Mouse (Mus musculus) kidney, embryonic 15.5 days (tissue): Measurements from ENCODE around the gene Gm813. TPM values are rescaled to one million over a fixed set of nuclear protein-coding genes. Genes with fewer than 3 reads are reported as not detected.

ENCODE experiments used
- ATAC-seq: fragments of 200-750 bp; cut with Nextera tagmentation; replicated peaks from 2 replicates; pipeline ENCODE4 v1.8.0; 2017; ENCODE audit warnings: moderate TSS enrichment; ENCODE audit not compliant: low FRiP score
- H3K27ac ChIP-seq: fragments of 300-500 bp; sonication (generic); 2 replicates; pipeline ENCODE4 v1.5.1; 2015; ENCODE audit warnings: mild to moderate bottlenecking, inconsistent platforms
- H3K27me3 ChIP-seq: fragments of 300-500 bp; sonication (generic); 2 replicates; pipeline ENCODE4 v1.6.1; 2015; ENCODE audit warnings: inconsistent platforms
- H3K36me3 ChIP-seq: fragments of 300-500 bp; sonication (generic); 2 replicates; pipeline ENCODE4 v1.6.1; 2015; ENCODE audit warnings: inconsistent platforms
- H3K4me1 ChIP-seq: fragments of 300-500 bp; sonication (generic); 2 replicates; pipeline ENCODE4 v1.6.1; 2015; ENCODE audit warnings: inconsistent platforms
- H3K4me2 ChIP-seq: fragments of 300-500 bp; sonication (generic); 2 replicates; pipeline ENCODE4 v1.6.1; 2015; ENCODE audit warnings: moderate library complexity, mild to moderate bottlenecking, inconsistent platforms
- H3K4me3 ChIP-seq: fragments of 300-500 bp; sonication (generic); replicated peaks from 2 replicates; pipeline ENCODE4 v1.5.1; 2015; ENCODE audit warnings: mild to moderate bottlenecking, inconsistent platforms
- H3K9ac ChIP-seq: fragments of 300-500 bp; sonication (generic); 2 replicates; pipeline ENCODE4 v1.6.1; 2015; ENCODE audit warnings: mild to moderate bottlenecking, inconsistent platforms
- H3K9me3 ChIP-seq: fragments of 300-500 bp; sonication (generic); replicated peaks from 2 replicates; pipeline ENCODE4 v1.6.1; 2016; ENCODE audit warnings: inconsistent platforms
- WGBS: fragments of 180-500 bp; shearing (Covaris S2); methylation state at CpG from one replicate; pipeline ENCODE4 v1.1.7; 2015; ENCODE audit warnings: mixed read lengths; 5-methylcytosine and 5-hydroxymethylcytosine counted together
- polyA plus RNA-seq: library from polyadenylated mRNA; unstranded; fragments of >200 nt; fragmentation: Nextera tagmentation; extraction: Ambion mirVana; gene quantifications from 2 replicates; pipeline ENCODE4 v1.2.1, GENCODE M21; 2015

Gene Gm813
- polyA plus RNA-seq, 1 experiment from 2014 or later: not detected

GRCm38 (mm10) chr16:58635866-58636265 lies 19.1 kb upstream of the Gm813 start:
- Histone ChIP-seq H3K4me1 (0 out of 2 replicates have a peak, but pooled peaks cover 3% of the 10 kb centered on the region), H3K9me3 (no peaks in the 10 kb centered on the region), H3K9ac (no peak overlapping the region), H3K27me3 (no peaks in the 10 kb centered on the region), H3K4me2 (no peak overlapping the region), H3K36me3 (no peaks in the 10 kb centered on the region), H3K4me3 (no peak overlapping the region), H3K27ac (no peak overlapping the region)
- ATAC-seq: no peak
- 59% methylated on average over 2 of the region's 2 CpGs for WGBS

DNA sequence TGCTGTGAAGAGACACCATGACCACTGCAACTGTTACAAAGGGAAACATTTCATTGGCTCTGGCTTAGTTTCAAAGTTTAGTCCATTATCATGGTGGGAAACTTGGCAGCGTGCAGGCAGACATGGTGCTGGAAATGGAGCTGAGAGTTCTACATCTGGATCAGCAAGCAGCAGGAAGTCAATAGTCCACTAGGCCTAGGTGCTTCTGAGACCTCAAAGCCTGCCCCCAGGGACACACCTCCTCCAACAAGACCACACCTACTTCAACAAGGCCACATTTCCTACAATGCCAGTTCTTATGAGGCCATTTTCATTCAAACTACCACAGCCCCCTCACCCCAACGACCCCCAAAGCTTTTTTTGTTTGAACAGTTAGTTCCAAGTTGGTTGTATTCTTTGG lies 13.0 kb upstream of the Gm813 start:
- Histone ChIP-seq H3K9ac (no peak overlapping the region), H3K27me3 (no peaks in the 10 kb centered on the region), H3K27ac (no peak overlapping the region), H3K4me3 (no peak overlapping the region), H3K9me3 (no peaks in the 10 kb centered on the region), H3K4me1 (no peaks in the 10 kb centered on the region), H3K36me3 (no peaks in the 10 kb centered on the region), H3K4me2 (no peak overlapping the region)
- no peak for ATAC-seq
- WGBS: 69% methylated on average over 2 of the region's 2 CpGs

GRCm38 (mm10) chr16:58628968-58629367 lies 12.2 kb upstream of the Gm813 start:
- WGBS: 94% methylated on average over 5 of the region's 5 CpGs
- H3K9me3 ChIP-seq: no peaks in the 10 kb centered on the region
- no peak overlapping the region for H3K9ac ChIP-seq
- H3K4me2 ChIP-seq: no peak overlapping the region
- H3K27ac ChIP-seq: no peak overlapping the region
- ATAC-seq: no peak
- no peaks in the 10 kb centered on the region for H3K4me1 ChIP-seq
- no peak overlapping the region for H3K4me3 ChIP-seq
- H3K36me3 ChIP-seq: no peaks in the 10 kb centered on the region
- H3K27me3 ChIP-seq: no peaks in the 10 kb centered on the region

- Histone ChIP-seq H3K4me2 (no peak overlapping the region), H3K27me3 (no peaks in the 10 kb centered on the region), H3K4me1 (no peaks in the 10 kb centered on the region), H3K4me3 (no peak overlapping the region), H3K9ac (no peak overlapping the region), H3K9me3 (no peaks in the 10 kb centered on the region), H3K27ac (no peak overlapping the region), H3K36me3 (no peaks in the 10 kb centered on the region)
- ATAC-seq: no peak
- 100% methylated on average over 2 of the region's 2 CpGs for WGBS
Measured at GRCm38 (mm10) chr16:58628336-58628680, 11.5 kb upstream of the Gm813 start.

DNA sequence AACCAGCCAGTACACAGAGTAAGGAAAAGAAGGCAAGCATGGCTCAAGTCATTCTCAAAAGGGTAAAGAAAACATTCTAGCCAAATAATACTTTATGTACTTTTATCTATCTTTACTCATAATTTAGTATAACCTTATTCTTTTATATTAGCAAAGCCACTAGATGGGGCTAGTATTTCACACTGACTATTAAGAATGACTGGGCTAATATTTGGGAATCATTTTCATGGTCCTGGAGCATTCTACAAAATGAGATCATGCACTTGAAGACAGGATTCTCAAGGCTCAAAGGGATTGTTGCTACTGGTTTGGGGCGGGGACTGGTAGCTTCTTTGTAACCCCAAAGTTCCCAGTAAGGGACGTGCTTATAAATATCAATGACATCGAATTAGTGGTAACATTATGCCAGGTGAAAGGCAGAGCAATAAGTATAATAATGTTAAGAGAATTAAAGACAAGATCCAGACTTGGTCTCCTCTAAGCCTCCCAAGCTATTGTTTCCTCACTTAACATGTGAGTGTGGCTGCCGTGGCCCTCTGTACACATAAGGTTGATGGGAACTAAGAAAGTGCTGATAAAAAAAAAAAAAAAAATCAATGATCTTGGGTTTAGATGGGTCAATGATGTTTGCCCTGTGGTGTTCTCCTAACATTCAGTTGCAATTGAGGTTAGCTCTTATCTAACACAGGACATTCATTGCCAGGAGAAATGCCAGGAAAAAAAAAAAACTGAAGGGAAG lies 11.0 kb upstream of the Gm813 start:
- no peak overlapping the region for H3K27ac ChIP-seq
- H3K27me3 ChIP-seq: no peaks in the 10 kb centered on the region
- H3K4me2 ChIP-seq: no peak overlapping the region
- H3K4me3 ChIP-seq: no peak overlapping the region
- H3K9ac ChIP-seq: no peak overlapping the region
- ATAC-seq: no peak
- WGBS: 93% methylated on average over 4 of the region's 4 CpGs
- no peaks in the 10 kb centered on the region for H3K36me3 ChIP-seq
- H3K9me3 ChIP-seq: no peaks in the 10 kb centered on the region
- no peaks in the 10 kb centered on the region for H3K4me1 ChIP-seq

DNA sequence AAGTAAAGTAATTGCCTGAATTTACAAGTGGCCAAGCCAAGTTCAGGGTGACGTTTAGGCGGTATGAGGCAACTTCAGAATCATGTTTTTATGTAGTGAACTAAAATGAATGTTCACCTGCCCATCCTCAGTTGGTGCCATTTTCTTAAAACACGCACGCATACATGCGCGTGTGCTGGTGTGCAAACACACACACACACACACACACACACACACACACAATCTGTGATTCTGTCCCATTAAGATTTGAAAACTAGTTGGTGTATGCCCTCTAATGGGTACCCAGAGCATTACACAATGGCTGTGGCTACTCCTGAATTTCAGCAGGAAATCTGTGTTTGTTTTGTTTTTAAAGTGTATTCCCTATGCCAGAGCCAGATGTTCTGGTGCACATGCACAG lies 7.2 kb upstream of the Gm813 start:
- no peaks in the 10 kb centered on the region for H3K36me3 ChIP-seq
- no peak overlapping the region for H3K4me2 ChIP-seq
- no peak; the same call in 1 of the 2 replicates for ATAC-seq
- H3K27ac ChIP-seq: no peak overlapping the region
- no peak overlapping the region for H3K9ac ChIP-seq
- H3K9me3 ChIP-seq: no peaks in the 10 kb centered on the region
- H3K27me3 ChIP-seq: no peaks in the 10 kb centered on the region
- 85% methylated on average over 6 of the region's 6 CpGs for WGBS
- no peak overlapping the region for H3K4me3 ChIP-seq
- no peaks in the 10 kb centered on the region for H3K4me1 ChIP-seq

- no peaks in the 10 kb centered on the region for H3K36me3 ChIP-seq
- H3K9ac ChIP-seq: no peak overlapping the region
- 65% methylated on average over 4 of the region's 4 CpGs for WGBS
- no peak for ATAC-seq
- no peaks in the 10 kb centered on the region for H3K27me3 ChIP-seq
- no peak overlapping the region for H3K4me3 ChIP-seq
- no peaks in the 10 kb centered on the region for H3K9me3 ChIP-seq
- H3K4me2 ChIP-seq: no peak overlapping the region
- H3K4me1 ChIP-seq: no peaks in the 10 kb centered on the region
- no peak overlapping the region for H3K27ac ChIP-seq
Measured at GRCm38 (mm10) chr16:58623114-58623513, 6.3 kb upstream of the Gm813 start.

DNA sequence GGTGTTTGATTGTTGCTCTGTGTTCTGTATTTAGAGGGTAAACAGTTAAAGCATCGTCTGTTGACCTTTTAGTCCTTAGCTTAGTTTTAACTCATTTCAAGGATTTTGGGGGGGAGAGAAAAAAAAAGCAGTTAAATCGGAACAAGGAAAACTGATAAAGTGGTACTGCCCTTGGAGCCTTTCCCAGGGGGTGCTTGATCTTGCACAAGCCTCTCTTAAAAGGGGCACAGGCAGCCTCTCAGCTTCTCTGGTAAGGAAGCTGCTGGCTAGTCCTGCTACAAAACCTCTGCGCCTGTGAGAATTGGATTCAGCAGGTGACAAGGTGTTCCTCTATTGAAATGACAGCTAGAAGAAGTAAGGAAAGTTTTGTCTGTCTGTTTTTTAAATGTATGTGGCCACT lies 5.6 kb upstream of the Gm813 start:
- Histone ChIP-seq H3K9ac (no peak overlapping the region), H3K27me3 (no peaks in the 10 kb centered on the region), H3K27ac (peak overlapping the region; percentile 52), H3K4me2 (no peak overlapping the region), H3K36me3 (no peaks in the 10 kb centered on the region), H3K4me3 (no peak overlapping the region), H3K4me1 (no peaks in the 10 kb centered on the region), H3K9me3 (no peaks in the 10 kb centered on the region)
- 83% methylated on average over 3 of the region's 3 CpGs for WGBS
- ATAC-seq: no peak

- no peak overlapping the region for H3K4me3 ChIP-seq
- ATAC-seq: no peak
- H3K9me3 ChIP-seq: no peaks in the 10 kb centered on the region
- H3K27me3 ChIP-seq: no peaks in the 10 kb centered on the region
- H3K4me1 ChIP-seq: no peaks in the 10 kb centered on the region
- no peak overlapping the region for H3K4me2 ChIP-seq
- no peaks in the 10 kb centered on the region for H3K36me3 ChIP-seq
- H3K27ac ChIP-seq: no peak overlapping the region
- no peak overlapping the region for H3K9ac ChIP-seq
Measured at GRCm38 (mm10) chr16:58617346-58617745, 568 bp upstream of the Gm813 start.

- Histone ChIP-seq H3K9ac (no peak overlapping the region), H3K4me2 (no peak overlapping the region), H3K9me3 (no peaks in the 10 kb centered on the region), H3K36me3 (no peaks in the 10 kb centered on the region), H3K27me3 (no peaks in the 10 kb centered on the region), H3K27ac (no peak overlapping the region), H3K4me3 (no peak overlapping the region), H3K4me1 (no peaks in the 10 kb centered on the region)
- no peak for ATAC-seq
- WGBS: 66% methylated on average over 3 of the region's 3 CpGs
Measured at GRCm38 (mm10) chr16:58612969-58613368, 3.8 kb downstream of the Gm813 start.

GRCm38 (mm10) chr16:58607101-58607500 lies 9.7 kb downstream of the Gm813 start:
- 0 out of 2 replicates have a peak, but pooled peaks have one; percentile 33 for ATAC-seq
- H3K4me1 ChIP-seq: no peaks in the 10 kb centered on the region

GRCm38 (mm10) chr16:58604680-58605079 lies 12.1 kb downstream of the Gm813 start:
- H3K27ac ChIP-seq: no peak overlapping the region
- no peaks in the 10 kb centered on the region for H3K4me1 ChIP-seq
- no peaks in the 10 kb centered on the region for H3K36me3 ChIP-seq
- H3K9ac ChIP-seq: no peak overlapping the region
- no peak overlapping the region for H3K4me2 ChIP-seq
- ATAC-seq: no peak
- H3K9me3 ChIP-seq: no peaks in the 10 kb centered on the region
- no peaks in the 10 kb centered on the region for H3K27me3 ChIP-seq
- no peak overlapping the region for H3K4me3 ChIP-seq

More at GRCm38 (mm10) chr16:58607101-58607500, 9.7 kb downstream of the Gm813 start:
- Histone ChIP-seq H3K9me3 (no peaks in the 10 kb centered on the region), H3K27me3 (no peaks in the 10 kb centered on the region), H3K36me3 (no peaks in the 10 kb centered on the region), H3K4me3 (no peak overlapping the region), H3K4me2 (no peak overlapping the region), H3K27ac (no peak overlapping the region), H3K9ac (no peak overlapping the region)
- 48% methylated on average over 5 of the region's 5 CpGs for WGBS

DNA sequence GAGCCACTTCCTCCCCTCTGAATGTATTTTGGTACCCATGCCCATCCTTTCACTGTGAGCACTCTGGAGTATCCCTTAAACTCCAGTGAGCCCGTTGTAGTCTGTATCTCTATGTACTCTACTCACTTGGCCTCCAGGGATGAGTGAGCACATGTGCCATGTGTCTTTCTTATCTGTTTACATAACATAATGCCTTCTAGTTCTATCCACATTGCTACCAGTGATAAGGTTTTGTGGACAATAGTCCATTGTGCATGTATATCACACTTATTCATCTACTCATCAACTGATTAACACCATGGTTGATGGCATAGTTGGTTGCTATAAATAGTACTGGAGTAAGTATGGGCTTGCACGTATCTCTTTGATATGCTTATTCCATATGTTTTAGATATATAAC lies 12.9 kb downstream of the Gm813 start:
- H3K4me1 ChIP-seq: no peaks in the 10 kb centered on the region
- H3K9me3 ChIP-seq: no peaks in the 10 kb centered on the region
- H3K4me3 ChIP-seq: no peak overlapping the region
- no peak for ATAC-seq
- WGBS: 78% methylated on average over 2 of the region's 2 CpGs
- no peak overlapping the region for H3K27ac ChIP-seq
- no peak overlapping the region for H3K4me2 ChIP-seq
- H3K9ac ChIP-seq: no peak overlapping the region
- H3K27me3 ChIP-seq: no peaks in the 10 kb centered on the region
- H3K36me3 ChIP-seq: no peaks in the 10 kb centered on the region
